ENCODE assay signal across 14 mouse cellular contexts in the genomic region with DNA sequence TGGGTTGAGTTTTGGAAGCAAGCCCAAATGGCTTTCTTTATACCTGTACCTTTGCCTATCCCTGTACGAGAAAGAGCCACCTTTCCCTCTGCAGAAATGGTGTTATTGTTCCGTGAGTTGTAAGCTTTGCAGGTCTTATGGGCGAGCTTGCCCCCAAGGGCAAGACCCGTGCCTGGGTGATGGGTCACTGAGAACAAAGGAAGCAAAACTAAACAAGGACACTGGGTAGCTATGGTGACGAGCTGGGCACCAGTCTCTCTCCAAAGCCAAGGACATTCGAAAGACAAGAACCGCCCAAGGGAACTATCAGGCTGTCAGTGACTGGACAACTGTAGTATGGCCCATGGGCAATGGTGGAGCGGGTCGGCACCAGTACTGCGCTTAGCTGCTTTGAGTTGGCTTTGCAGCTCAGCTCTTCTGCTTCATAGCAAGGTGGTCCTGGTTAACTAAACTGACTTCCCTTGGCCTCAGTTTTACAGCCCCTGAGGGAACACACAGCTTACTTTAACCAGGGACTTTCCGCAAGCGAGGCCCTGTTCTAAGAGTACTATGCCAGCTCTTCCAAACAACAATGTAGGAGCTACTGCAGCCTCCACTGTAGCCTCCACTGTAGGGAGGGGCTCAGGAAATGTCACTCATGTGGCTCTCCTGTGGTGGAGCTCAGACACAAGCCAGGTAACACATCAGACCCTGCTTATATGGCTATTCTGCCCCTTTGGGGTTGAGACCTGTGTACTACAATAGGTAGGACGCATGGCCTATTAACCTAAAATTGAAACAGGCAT.
DNase-seq lines count a peak whose midpoint lies in the region; ATAC-seq and TF ChIP-seq lines count a peak whose summit lies in the region.
"Had no signal": no experiment of that assay in that cellular context is flagged by ENCODE, and none has a peak within 500 bp of the region (broad histone marks: within the 10 kb centered on the region; RNA-seq: fewer than 3 reads in every experiment).

No protein-coding gene starts in this region.

- H3K9me3 ChIP-seq in kidney, postnatal 0 days (replicated peaks; ENCODE audit: low read length): no peaks in the 10 kb centered on the region
- no peaks in the 10 kb centered on the region for H3K9me3 ChIP-seq in kidney, embryonic 15.5 days (replicated peaks)
- H3K9me3 ChIP-seq: hindbrain, embryonic 15.5 days; lung, embryonic 15.5 days had no signal

- H3K4me2 ChIP-seq in kidney, postnatal 0 days (ENCODE audit: low read length): no peak overlapping the region
- H3K4me2 ChIP-seq in kidney, embryonic 15.5 days: no peak overlapping the region
- H3K4me2 ChIP-seq: hindbrain, embryonic 15.5 days had no signal

- DNase-seq in kidney, postnatal 0 days (ENCODE audit: low spot score): no peak
- peak; percentile 18 for DNase-seq in thymus, adult 2 months
- no peak for DNase-seq in thymus, postnatal 10 days (ENCODE audit: low spot score in 2 of 2)
- DNase-seq in adrenal gland, postnatal 10 days: peak; percentile 54
- DNase-seq in naive thymus-derived CD4-positive, alpha-beta T cell, adult 2 months (ENCODE audit: low read depth): peak; percentile 60
- DNase-seq in right cerebral cortex, postnatal 10 days (ENCODE audit: low spot score in 2 of 2): no peak
- DNase-seq in kidney, postnatal 10 days: no peak
- DNase-seq: B cell, adult 2 months; cerebellum, adult 8-10 months; heart, adult 18-20 months had no signal

- no peak overlapping the region for H3K9ac ChIP-seq in kidney, postnatal 0 days (ENCODE audit: low read depth, low read length)
- H3K9ac ChIP-seq in kidney, embryonic 15.5 days: no peak overlapping the region
- H3K9ac ChIP-seq: hindbrain, embryonic 15.5 days; lung, embryonic 15.5 days had no signal

- H3K4me1 ChIP-seq in kidney, postnatal 0 days (replicated peaks; ENCODE audit: insufficient read depth, low read length): no peaks in the 10 kb centered on the region
- no peaks in the 10 kb centered on the region for H3K4me1 ChIP-seq in kidney, embryonic 15.5 days
- peaks cover 22% of the 10 kb centered on the region for H3K4me1 ChIP-seq in thymus, adult 2 months (replicated peaks; ENCODE audit: control insufficient read depth, insufficient read depth, low read length)

- TF ChIP-seq CTCF in kidney, postnatal 0 days (IDR thresholded peaks at IDR 0.05; ENCODE audit: low read depth): no peak
- no peak for TF ChIP-seq CTCF in thymus, adult 2 months (IDR thresholded peaks at IDR 0.05; ENCODE audit: borderline replicate concordance, control insufficient read depth, extremely low read depth, insufficient read depth, low read length, poor library complexity)

- no peak overlapping the region for H3K4me3 ChIP-seq in kidney, postnatal 0 days (replicated peaks; ENCODE audit: low read depth, low read length)
- H3K4me3 ChIP-seq in kidney, embryonic 15.5 days (replicated peaks): no peak overlapping the region
- no peak overlapping the region for H3K4me3 ChIP-seq in thymus, adult 2 months (ENCODE audit: control insufficient read depth, insufficient read depth, low read length)
- H3K4me3 ChIP-seq: hindbrain, embryonic 15.5 days; layer of hippocampus, adult 2 months; lung, embryonic 15.5 days had no signal

- no peak for TF ChIP-seq POLR2A in thymus, adult 2 months (IDR thresholded peaks at IDR 0.05; ENCODE audit: control insufficient read depth, extremely low read depth, insufficient read depth, low read length, poor library complexity)

- H3K27me3 ChIP-seq in kidney, postnatal 0 days (ENCODE audit: insufficient read depth, low read length): no peaks in the 10 kb centered on the region
- no peaks in the 10 kb centered on the region for H3K27me3 ChIP-seq in kidney, embryonic 15.5 days
- no peaks in the 10 kb centered on the region for H3K27me3 ChIP-seq in thymus, adult 2 months (ENCODE audit: control insufficient read depth, insufficient read depth, low read length)
- H3K27me3 ChIP-seq: hindbrain, embryonic 15.5 days; lung, embryonic 15.5 days had no signal

- WGBS in kidney, postnatal 0 days: 82% methylated on average over 13 of the region's 13 CpGs
- 80% methylated on average over 13 of the region's 13 CpGs for WGBS in kidney, embryonic 15.5 days
- WGBS in thymus, adult 2 months: 91% methylated on average over 13 of the region's 13 CpGs

- H3K36me3 ChIP-seq in kidney, postnatal 0 days (ENCODE audit: insufficient read depth, low read length): no peaks in the 10 kb centered on the region
- H3K36me3 ChIP-seq in kidney, embryonic 15.5 days: no peaks in the 10 kb centered on the region
- no peaks in the 10 kb centered on the region for H3K36me3 ChIP-seq in thymus, adult 2 months (ENCODE audit: control insufficient read depth, insufficient read depth, low read length)
- H3K36me3 ChIP-seq: hindbrain, embryonic 15.5 days; lung, embryonic 15.5 days had no signal

- ATAC-seq in kidney, postnatal 0 days (replicated peaks; ENCODE audit: low FRiP score, low read depth): 0 out of 2 replicates have a peak, but pooled peaks have one; percentile 13
- no peak for ATAC-seq in kidney, embryonic 15.5 days (replicated peaks; ENCODE audit: low FRiP score)

- no peak overlapping the region for H3K27ac ChIP-seq in kidney, postnatal 0 days
- no peak overlapping the region for H3K27ac ChIP-seq in kidney, embryonic 15.5 days
- peak overlapping the region; percentile 26; the same call in 1 of the 2 replicates for H3K27ac ChIP-seq in thymus, adult 2 months (ENCODE audit: control insufficient read depth, insufficient read depth, low read length)
- H3K27ac ChIP-seq: hindbrain, embryonic 15.5 days; layer of hippocampus, adult 2 months; lung, embryonic 15.5 days had no signal

Comparison
In these comparisons a context has a peak if more than half of its experiments do, and no peak if none do; other contexts are left out.
1. DNase-seq: peak in thymus, adult 2 months (single experiment), adrenal gland, postnatal 10 days (single experiment) and naive thymus-derived CD4-positive, alpha-beta T cell, adult 2 months (single experiment); none in kidney, postnatal 0 days (single experiment), thymus, postnatal 10 days (0 of 2), right cerebral cortex, postnatal 10 days (0 of 2) and kidney, postnatal 10 days (single experiment).